Mouse (Mus musculus) neural tube, embryonic 11.5 days (tissue): Measurements from ENCODE around the gene Notum. TPM values are rescaled to one million over a fixed set of nuclear protein-coding genes. Genes with fewer than 3 reads are reported as not detected.

Experiments
- ATAC-seq: fragments of 200-750 bp; cut with Nextera tagmentation; 2 replicates; pipeline ENCODE4 v1.8.0; 2017; ENCODE audit warnings: moderate number of reproducible peaks, mild to moderate bottlenecking, moderate TSS enrichment, moderate library complexity; ENCODE audit not compliant: insufficient read depth, low FRiP score, low TSS enrichment
- DNase-seq: peaks from one replicate; pipeline ENCODE4 v3.0.0-alpha.2; 2015; ENCODE audit warnings: low spot score
- H3K27ac ChIP-seq: fragments of 300-500 bp; sonication (generic); 2 replicates; pipeline ENCODE4 v1.5.1; 2014; ENCODE audit warnings: low read depth, mild to moderate bottlenecking, low read length
- H3K27me3 ChIP-seq: fragments of 300-500 bp; sonication (generic); 2 replicates; pipeline ENCODE4 v1.6.1; 2014; ENCODE audit warnings: mild to moderate bottlenecking, low read length, mixed read lengths; ENCODE audit not compliant: control insufficient read depth, insufficient read depth
- H3K36me3 ChIP-seq: fragments of 300-500 bp; sonication (generic); 2 replicates; pipeline ENCODE4 v1.6.1; 2014; ENCODE audit warnings: mild to moderate bottlenecking, low read length, moderate library complexity, mixed read lengths; ENCODE audit not compliant: control insufficient read depth, insufficient read depth
- H3K4me1 ChIP-seq: fragments of 300-500 bp; sonication (generic); 2 replicates; pipeline ENCODE4 v1.6.1; 2014; ENCODE audit warnings: low read length, mixed read lengths; ENCODE audit not compliant: control insufficient read depth, insufficient read depth
- H3K4me2 ChIP-seq: fragments of 300-500 bp; sonication (generic); 2 replicates; pipeline ENCODE4 v1.6.1; 2014; ENCODE audit warnings: low read depth, mild to moderate bottlenecking, moderate library complexity
- H3K4me3 ChIP-seq: fragments of 300-500 bp; sonication (generic); 2 replicates; pipeline ENCODE4 v1.5.1; 2014; ENCODE audit warnings: low read depth, low read length
- H3K9ac ChIP-seq: fragments of 300-500 bp; sonication (generic); 2 replicates; pipeline ENCODE4 v1.6.1; 2014; ENCODE audit warnings: mild to moderate bottlenecking, low read length
- H3K9me3 ChIP-seq: fragments of 300-500 bp; sonication (generic); 2 replicates; pipeline ENCODE4 v1.6.1; 2016; ENCODE audit warnings: low read length; ENCODE audit not compliant: control insufficient read depth
- WGBS: fragments of 180-500 bp; shearing (Covaris S2); extraction: QIAGEN DNeasy Blood & Tissue Kit; methylation state at CpG from one replicate; pipeline ENCODE4 v1.1.7; 2014; 5-methylcytosine and 5-hydroxymethylcytosine counted together
- polyA plus RNA-seq: library from polyadenylated mRNA; unstranded; fragments of >200 nt; fragmentation: Nextera tagmentation; extraction: Ambion mirVana; gene quantifications from 2 replicates; pipeline ENCODE4 v1.2.1, GENCODE M21; 2014

The Notum gene
- polyA plus RNA-seq, 1 experiment from 2014 or later, result 2.6 TPM

DNA sequence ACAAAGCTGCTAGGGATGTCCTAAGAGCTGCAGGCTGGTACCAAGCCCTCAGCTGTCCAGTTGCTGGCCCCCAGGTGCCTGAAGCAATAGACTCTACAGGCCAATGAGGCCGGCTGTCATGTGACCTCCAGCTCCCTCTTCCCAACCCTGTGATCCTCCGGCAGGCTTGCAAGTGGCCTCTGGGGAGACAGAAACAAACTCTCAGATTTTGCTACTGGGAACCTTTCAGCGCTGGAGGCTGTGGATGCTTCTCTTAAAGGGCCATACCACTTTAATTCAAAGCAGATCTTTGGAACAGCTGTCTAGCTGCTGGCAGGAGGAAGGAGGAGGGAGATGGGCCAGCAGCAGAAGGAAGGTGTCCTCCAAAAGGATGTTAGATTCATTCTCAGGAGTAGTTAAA, 5.6 kb upstream of the Notum start:
- DNase-seq, result no peak
- no peak for ATAC-seq

DNA sequence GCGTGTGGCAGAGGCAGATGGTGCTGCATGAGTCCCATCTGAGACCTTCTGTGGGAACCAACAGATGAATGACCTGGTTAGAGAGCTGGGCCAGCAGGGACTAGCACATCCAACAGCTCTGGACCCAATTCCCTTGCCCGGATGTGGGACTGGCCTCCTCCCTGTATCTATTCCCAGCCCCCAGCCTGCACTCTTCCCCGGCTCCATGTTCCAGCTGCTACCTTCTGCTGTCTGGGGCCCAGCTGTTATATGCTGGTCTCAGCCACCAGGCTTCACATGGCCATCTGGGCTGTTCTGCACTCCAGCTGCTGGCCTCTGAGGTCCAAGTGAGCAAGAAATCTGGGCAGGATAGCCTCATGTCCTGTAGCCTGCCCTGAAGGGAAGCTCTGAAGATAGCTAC, 4.4 kb upstream of the Notum start:
- H3K9ac ChIP-seq, result no peak overlapping the region
- H3K4me1 ChIP-seq, result peaks cover 8% of the 10 kb centered on the region
- peaks cover 21% of the 10 kb centered on the region for H3K27me3 ChIP-seq
- WGBS, result 73% methylated on average over 3 of the region's 3 CpGs
- ATAC-seq (no peak), DNase-seq (no peak)
- no peak overlapping the region for H3K4me3 ChIP-seq
- H3K27ac ChIP-seq, result no peak overlapping the region
- no peak overlapping the region for H3K4me2 ChIP-seq
- H3K36me3 ChIP-seq, result no peaks in the 10 kb centered on the region
- no peaks in the 10 kb centered on the region for H3K9me3 ChIP-seq

More for the DNA sequence above, 5.6 kb upstream of the Notum start:
- no peaks in the 10 kb centered on the region for H3K4me1 ChIP-seq
- H3K27ac ChIP-seq, result no peak overlapping the region
- 3% methylated on average over 3 of the region's 3 CpGs for WGBS
- H3K9ac ChIP-seq, result no peak overlapping the region
- no peak overlapping the region for H3K4me2 ChIP-seq
- no peaks in the 10 kb centered on the region for H3K36me3 ChIP-seq
- peaks cover 9% of the 10 kb centered on the region for H3K27me3 ChIP-seq
- no peaks in the 10 kb centered on the region for H3K9me3 ChIP-seq
- no peak overlapping the region for H3K4me3 ChIP-seq

DNA sequence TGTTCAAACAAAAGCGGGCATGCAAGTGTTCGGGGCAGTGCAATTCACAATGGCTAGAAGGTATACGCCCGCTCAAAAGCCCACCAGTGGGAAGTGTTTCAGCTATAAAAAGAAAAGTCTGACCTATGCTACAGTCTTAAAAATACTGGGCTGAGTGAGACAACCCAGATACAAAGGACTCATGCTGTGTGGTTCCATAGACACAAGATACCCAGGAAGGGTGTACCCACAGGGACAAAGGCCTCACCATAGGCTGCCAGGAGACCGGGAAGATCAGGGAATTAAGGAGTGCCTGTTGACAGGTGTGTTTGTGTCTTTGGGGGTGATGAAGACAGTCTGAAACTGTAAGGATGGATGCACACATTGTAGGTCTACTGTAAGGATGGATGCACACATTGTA, 2.7 kb upstream of the Notum start:
- Histone ChIP-seq H3K9me3 (no peaks in the 10 kb centered on the region), H3K4me2 (no peak overlapping the region), H3K4me1 (peaks cover 14% of the 10 kb centered on the region), H3K9ac (no peak overlapping the region), H3K27me3 (peaks cover 38% of the 10 kb centered on the region), H3K4me3 (no peak overlapping the region), H3K36me3 (no peaks in the 10 kb centered on the region), H3K27ac (no peak overlapping the region)
- DNase-seq, result no peak
- 80% methylated on average over 5 of the region's 5 CpGs for WGBS
- ATAC-seq, result no peak

GRCm38 (mm10) chr11:120662759-120663158, 1.8 kb upstream of the Notum start:
- WGBS, result 84% methylated on average over 6 of the region's 6 CpGs
- peaks cover 14% of the 10 kb centered on the region for H3K4me1 ChIP-seq
- H3K4me3 ChIP-seq, result no peak overlapping the region
- H3K9me3 ChIP-seq, result no peaks in the 10 kb centered on the region
- no peak for DNase-seq
- H3K27ac ChIP-seq, result no peak overlapping the region
- no peak overlapping the region for H3K9ac ChIP-seq
- no peaks in the 10 kb centered on the region for H3K36me3 ChIP-seq
- peaks cover 43% of the 10 kb centered on the region for H3K27me3 ChIP-seq
- ATAC-seq, result no peak
- no peak overlapping the region for H3K4me2 ChIP-seq

DNA sequence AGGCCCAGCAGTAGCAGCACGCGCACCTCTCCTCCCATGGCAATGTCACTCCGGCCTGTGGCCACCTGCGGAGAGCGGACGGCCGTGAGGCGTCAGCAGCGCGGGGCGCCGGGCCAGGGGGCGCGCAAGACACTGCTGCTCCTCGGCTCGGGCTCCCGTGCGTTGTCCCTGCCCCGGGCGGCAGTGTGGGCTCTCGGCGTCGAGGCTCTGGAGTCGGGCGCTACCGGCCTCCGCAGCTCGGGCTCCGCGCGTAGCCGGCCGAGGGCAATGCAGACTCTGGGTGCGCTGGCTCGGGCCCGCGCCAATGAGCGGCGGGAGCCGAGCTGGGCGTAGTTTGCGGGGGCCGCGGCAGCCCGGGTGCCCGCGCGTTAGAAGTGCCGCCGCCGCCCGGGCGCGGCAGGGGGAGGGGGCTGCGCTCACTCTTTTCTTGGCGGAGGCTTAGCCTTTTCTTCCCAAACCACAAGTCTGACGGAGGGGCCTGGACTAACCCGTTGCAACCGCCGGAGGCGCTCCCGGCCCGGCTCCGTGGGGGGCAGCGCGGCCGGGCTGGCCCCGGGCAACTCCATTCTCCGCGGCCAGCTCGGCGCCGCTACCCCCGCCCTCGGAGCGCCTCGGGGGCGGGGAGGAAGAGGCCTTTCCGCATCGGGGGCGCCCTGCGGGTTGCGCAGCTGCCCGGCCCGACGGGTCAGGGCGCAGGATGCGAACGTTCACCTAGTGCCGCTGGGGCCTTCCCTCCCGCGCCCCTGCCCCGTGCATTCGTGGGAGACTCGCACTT, 487 bp downstream of the Notum start:
- no peak overlapping the region for H3K27ac ChIP-seq
- peak overlapping the region; percentile 41 for H3K4me3 ChIP-seq
- peak overlapping the region; percentile 59 for H3K4me2 ChIP-seq
- WGBS, result under 1% methylated on average over 71 of the region's 95 CpGs
- peak overlapping the region; percentile 48 for H3K9ac ChIP-seq
- peaks cover 14% of the 10 kb centered on the region for H3K4me1 ChIP-seq
- peak; percentile 41; the same call in 1 of the 2 replicates for ATAC-seq
- no peaks in the 10 kb centered on the region for H3K9me3 ChIP-seq
- H3K36me3 ChIP-seq, result no peaks in the 10 kb centered on the region
- DNase-seq, result peak; percentile 70
- peaks cover 43% of the 10 kb centered on the region for H3K27me3 ChIP-seq

GRCm38 (mm10) chr11:120659509-120660300, 1.3 kb downstream of the Notum start:
- peak overlapping the region; percentile 41 for H3K4me3 ChIP-seq
- DNase-seq (no peak), ATAC-seq (no peak)
- peaks cover 43% of the 10 kb centered on the region for H3K27me3 ChIP-seq
- no peak overlapping the region for H3K27ac ChIP-seq
- H3K4me2 ChIP-seq, result peak overlapping the region; percentile 59
- no peaks in the 10 kb centered on the region for H3K9me3 ChIP-seq
- 1% methylated on average over 50 of the region's 50 CpGs for WGBS
- H3K36me3 ChIP-seq, result no peaks in the 10 kb centered on the region
- no peak overlapping the region for H3K9ac ChIP-seq
- H3K4me1 ChIP-seq, result peaks cover 14% of the 10 kb centered on the region

DNA sequence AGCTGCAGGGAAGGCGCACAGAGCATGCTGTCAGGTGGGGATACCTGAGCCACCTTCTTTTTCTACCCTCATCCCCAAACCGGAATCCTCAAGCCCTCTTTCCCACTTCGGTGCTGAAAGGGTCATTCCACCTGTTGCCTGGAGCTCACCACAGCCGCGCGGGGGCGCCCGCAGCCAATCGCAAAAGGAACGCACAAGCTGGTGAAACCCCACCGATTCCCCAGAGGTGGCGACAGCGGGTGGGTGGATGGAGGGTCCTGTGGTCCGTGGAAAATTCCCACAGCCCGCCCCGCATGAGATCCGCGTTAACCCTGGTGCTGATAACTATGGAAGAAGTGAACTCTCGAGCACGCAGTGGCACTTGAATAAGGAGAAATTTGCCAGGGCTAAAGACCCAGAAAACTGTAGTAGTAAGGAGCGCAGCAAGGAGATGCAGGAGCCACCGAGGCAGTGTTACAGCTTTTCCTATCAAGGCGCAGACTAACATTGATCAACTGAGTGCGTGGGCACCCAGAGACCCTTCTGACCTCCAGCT, 2.0 kb downstream of the Notum start:
- H3K27me3 ChIP-seq, result peaks cover 43% of the 10 kb centered on the region
- H3K4me3 ChIP-seq, result no peak overlapping the region
- WGBS, result 4% methylated on average over 24 of the region's 24 CpGs
- no peak overlapping the region; the same call in 1 of the 2 replicates for H3K4me2 ChIP-seq
- H3K27ac ChIP-seq, result no peak overlapping the region
- DNase-seq (peak; percentile 83), ATAC-seq (no peak)
- H3K4me1 ChIP-seq, result peaks cover 14% of the 10 kb centered on the region
- H3K9ac ChIP-seq, result no peak overlapping the region
- no peaks in the 10 kb centered on the region for H3K36me3 ChIP-seq
- H3K9me3 ChIP-seq, result no peaks in the 10 kb centered on the region

DNA sequence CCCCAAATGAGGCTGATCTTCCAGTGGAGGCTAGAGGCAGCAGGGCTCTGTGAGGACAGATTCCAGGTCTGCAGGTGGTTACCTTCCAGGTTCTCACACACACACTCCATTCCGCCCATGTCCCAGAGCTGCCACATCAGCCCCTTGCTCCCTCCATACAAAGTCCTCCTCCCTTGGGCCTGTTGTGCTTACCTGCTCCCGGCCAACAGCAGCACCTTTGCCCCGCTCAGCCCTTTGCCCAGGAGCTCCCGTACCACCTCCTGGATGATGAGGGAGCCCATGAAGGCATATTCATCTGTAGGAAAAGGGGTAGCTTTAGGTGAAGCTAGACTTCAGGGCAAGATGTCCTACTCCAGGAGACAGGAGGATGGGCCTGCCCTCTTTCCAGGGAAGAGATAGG, 3.7 kb downstream of the Notum start:
- H3K27me3 ChIP-seq, result peaks cover 41% of the 10 kb centered on the region
- DNase-seq, result no peak
- H3K4me1 ChIP-seq, result peaks cover 14% of the 10 kb centered on the region
- H3K27ac ChIP-seq, result no peak overlapping the region
- no peak overlapping the region for H3K4me3 ChIP-seq
- H3K4me2 ChIP-seq, result no peak overlapping the region
- no peak overlapping the region for H3K9ac ChIP-seq
- 84% methylated on average over 4 of the region's 4 CpGs for WGBS
- no peaks in the 10 kb centered on the region for H3K9me3 ChIP-seq
- H3K36me3 ChIP-seq, result no peaks in the 10 kb centered on the region
- ATAC-seq, result no peak
